Mouse (Mus musculus) liver, embryonic 14.5 days (tissue): ENCODE measurements around the gene Tmem82. TPM values are rescaled to one million over a fixed set of nuclear protein-coding genes. Genes with fewer than 3 reads are reported as not detected.

Experiments used
- ATAC-seq: fragments of 200-750 bp; cut with Nextera tagmentation; 2 replicates; pipeline ENCODE4 v1.8.0; 2017; ENCODE audit warnings: moderate number of reproducible peaks, mild to moderate bottlenecking, moderate library complexity; ENCODE audit not compliant: insufficient read depth
- DNase-seq, 3 experiments: peaks; one replicate each; pipeline ENCODE4 v3.0.0-alpha.2; 2012 to 2013; ENCODE audit warnings: low read depth in 3 of 3, low spot score in 3 of 3
- H3K27ac ChIP-seq: fragments of 300-500 bp; sonication (generic); 2 replicates; pipeline ENCODE4 v1.5.1; 2014; ENCODE audit warnings: moderate library complexity, mild to moderate bottlenecking, control low read depth, inconsistent platforms
- H3K27me3 ChIP-seq: fragments of 300-500 bp; sonication (generic); 2 replicates; pipeline ENCODE4 v1.6.1; 2014; ENCODE audit warnings: mild to moderate bottlenecking, low read length, moderate library complexity; ENCODE audit not compliant: control insufficient read depth, insufficient read depth
- H3K36me3 ChIP-seq: fragments of 300-500 bp; sonication (generic); replicated peaks from 2 replicates; pipeline ENCODE4 v1.6.1; 2014; ENCODE audit warnings: low read depth; ENCODE audit not compliant: control insufficient read depth, insufficient read depth
- H3K4me1 ChIP-seq, 2 experiments: fragments of 200-500 bp in 1 of 2; fragments of 300-500 bp in 1 of 2; sonication (generic) in 1 of 2; replicated peaks; 2 replicates each; pipeline ENCODE4 v1.6.1; 2012 to 2014; ENCODE audit warnings: antibody characterized with exemption in 1 of 2, inconsistent platforms in 1 of 2, low read length in 1 of 2; ENCODE audit not compliant: control insufficient read depth in 2 of 2, insufficient read depth in 2 of 2
- H3K4me2 ChIP-seq: fragments of 300-500 bp; sonication (generic); 2 replicates; pipeline ENCODE4 v1.6.1; 2014; ENCODE audit warnings: low read depth, mild to moderate bottlenecking, control low read depth, moderate library complexity
- H3K4me3 ChIP-seq, 2 experiments: fragments of 200-500 bp in 1 of 2; fragments of 300-500 bp in 1 of 2; sonication (generic) in 1 of 2; 2 replicates each; pipeline ENCODE4 v1.5.1; 2012 to 2014; ENCODE audit warnings: low read depth in 2 of 2, low read length in 2 of 2, mild to moderate bottlenecking in 2 of 2, control low read depth in 1 of 2, inconsistent platforms in 1 of 2, moderate library complexity in 1 of 2; ENCODE audit not compliant: insufficient read depth in 1 of 2
- H3K9ac ChIP-seq: fragments of 300-500 bp; sonication (generic); replicated peaks from 2 replicates; pipeline ENCODE4 v1.6.1; 2014; ENCODE audit warnings: mild to moderate bottlenecking, control low read depth, moderate library complexity
- H3K9me3 ChIP-seq: fragments of 300-500 bp; sonication (generic); 2 replicates; pipeline ENCODE4 v1.6.1; 2016; ENCODE audit warnings: low read length, mixed read lengths; ENCODE audit not compliant: control insufficient read depth
- CTCF ChIP-seq: IDR thresholded peaks from 2 replicates; pipeline ENCODE4 v1.5.1; 2016; ENCODE audit warnings: antibody characterized with exemption, low read depth, control low read depth
- EP300 ChIP-seq: IDR thresholded peaks from 2 replicates; pipeline ENCODE4 v1.6.1; 2016; ENCODE audit warnings: antibody characterized with exemption, low read depth
- WGBS: fragments of 180-500 bp; shearing (Covaris S2); extraction: QIAGEN DNeasy Blood & Tissue Kit; methylation state at CpG from one replicate; pipeline ENCODE4 v1.1.7; 2014; ENCODE audit not compliant: insufficient replicate concordance; 5-methylcytosine and 5-hydroxymethylcytosine counted together
- polyA plus RNA-seq, 2 experiments: library from polyadenylated mRNA; depleted of rRNA in 1 of 2; stranded (reverse) in 1 of 2; unstranded in 1 of 2; fragments of >200 nt; fragmentation: Nextera tagmentation in 1 of 2; extraction: Ambion mirVana in 1 of 2; gene quantifications; 2 replicates each; pipeline versions ENCODE4 v1.2.1 to v1.2.3; 2012 to 2014

Tmem82 gene
- polyA plus RNA-seq, 2 experiments, result 2.1 to 2.2 TPM

DNA sequence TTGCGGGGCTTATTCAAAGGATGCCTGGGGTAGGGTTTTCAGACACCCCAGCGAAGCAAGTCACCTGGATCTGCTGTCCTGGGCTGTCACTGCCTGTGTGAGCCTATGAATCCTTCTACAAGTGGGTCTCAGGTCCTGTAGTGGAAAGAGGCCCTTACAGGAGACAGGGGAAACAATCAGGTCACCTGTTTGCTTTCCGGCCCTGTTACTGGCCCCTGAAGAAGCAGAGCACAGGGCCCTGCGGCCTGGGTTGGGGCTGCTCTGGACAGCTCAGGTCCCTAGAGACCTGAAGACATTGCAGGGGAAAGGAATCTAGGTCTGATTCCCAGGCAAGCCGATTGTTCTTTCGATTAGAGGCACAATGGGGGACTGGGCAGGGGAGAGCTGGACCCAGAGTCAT lies 18.1 kb downstream of the Tmem82 start:
- TF ChIP-seq EP300 (no peak), CTCF (no peak)
- H3K27me3 ChIP-seq, result peaks cover 34% of the 10 kb centered on the region
- H3K9me3 ChIP-seq, result no peaks in the 10 kb centered on the region
- H3K27ac ChIP-seq, result no peak overlapping the region
- ATAC-seq (no peak), DNase-seq (no peak)
- 41% methylated on average over 6 of the region's 6 CpGs for WGBS
- no peaks in the 10 kb centered on the region for H3K4me1 ChIP-seq
- no peak overlapping the region for H3K4me3 ChIP-seq
- no peak overlapping the region for H3K4me2 ChIP-seq
- H3K9ac ChIP-seq, result no peak overlapping the region
- no peaks in the 10 kb centered on the region for H3K36me3 ChIP-seq

DNA sequence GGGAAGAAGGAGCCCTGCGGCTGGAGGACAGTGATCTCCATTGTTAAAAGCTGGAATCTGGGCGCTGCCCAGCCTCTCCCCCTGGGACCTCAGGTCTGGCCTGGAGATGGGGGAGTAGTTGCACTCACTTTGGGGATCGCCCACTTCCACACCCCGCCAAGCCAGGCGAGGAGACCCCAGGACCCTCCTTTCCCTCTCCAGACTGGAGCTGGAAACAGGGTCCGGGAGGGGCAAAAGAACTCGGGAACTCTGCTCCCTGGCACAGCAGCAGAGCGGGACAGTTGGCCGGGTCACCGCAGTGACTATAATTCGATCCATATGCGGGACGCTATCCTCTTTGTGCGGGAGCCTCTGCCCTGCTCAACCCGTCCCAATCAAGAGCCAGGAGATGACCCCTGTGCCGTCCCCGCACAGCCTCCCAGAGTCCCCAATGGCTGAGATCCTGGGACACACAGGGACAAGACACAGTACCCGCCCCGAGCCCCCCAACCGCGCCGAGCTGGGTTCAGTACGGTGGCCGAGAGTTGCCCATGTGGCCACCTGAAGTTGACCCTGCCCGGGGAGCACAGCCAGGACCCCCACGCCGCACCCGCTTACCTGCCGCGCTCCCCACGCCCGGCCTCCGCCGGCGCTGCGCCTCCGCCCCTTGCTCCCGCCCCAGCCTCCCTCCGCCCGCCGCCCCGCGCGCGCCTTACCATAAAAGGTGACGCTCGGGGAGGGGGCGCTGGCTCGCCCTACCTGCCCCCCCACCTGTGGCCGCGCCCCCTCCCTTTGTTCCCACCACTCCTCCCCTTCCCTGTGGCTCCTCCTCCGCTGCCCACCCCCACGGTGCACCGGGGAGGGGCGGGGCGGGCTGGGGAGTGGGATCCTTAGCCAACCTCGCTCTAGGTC lies 18.9 kb downstream of the Tmem82 start:
- no peak overlapping the region for H3K9ac ChIP-seq
- H3K4me1 ChIP-seq, result no peaks in the 10 kb centered on the region
- TF ChIP-seq CTCF (no peak), EP300 (no peak)
- H3K9me3 ChIP-seq, result no peaks in the 10 kb centered on the region
- ATAC-seq (no peak), DNase-seq (no peak)
- no peaks in the 10 kb centered on the region for H3K36me3 ChIP-seq
- H3K27me3 ChIP-seq, result peaks cover 34% of the 10 kb centered on the region
- H3K4me2 ChIP-seq, result peak overlapping the region; percentile 56
- H3K4me3 ChIP-seq, result peak overlapping the region; percentile 26 to 42
- 2% methylated on average over 55 of the region's 57 CpGs for WGBS
- H3K27ac ChIP-seq, result no peak overlapping the region

DNA sequence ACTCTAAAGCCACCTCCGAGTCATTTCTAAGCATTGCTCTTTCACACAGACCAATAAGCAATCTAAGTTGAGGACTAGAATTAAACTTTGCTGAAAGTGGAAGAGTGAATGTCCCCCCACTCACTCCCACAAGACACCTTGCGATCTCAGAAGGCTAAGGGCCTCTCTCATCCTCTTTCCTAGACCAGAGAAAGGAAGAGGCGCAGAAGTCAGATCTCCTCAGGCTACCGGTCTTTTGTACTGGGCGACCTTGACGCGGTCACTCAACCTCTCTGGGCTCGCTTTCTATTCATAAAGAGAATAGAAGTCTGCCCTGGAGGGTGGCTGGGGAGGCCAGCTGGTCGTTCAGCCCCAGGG lies 19.6 kb downstream of the Tmem82 start:
- ATAC-seq (no peak), DNase-seq (no peak)
- no peaks in the 10 kb centered on the region for H3K36me3 ChIP-seq
- no peak overlapping the region for H3K9ac ChIP-seq
- H3K27ac ChIP-seq, result no peak overlapping the region
- WGBS, result 1% methylated on average over 9 of the region's 9 CpGs
- H3K4me3 ChIP-seq, result peak overlapping the region in 1 of 2 experiments; percentile 42; a peak in 1 of 4 replicates
- TF ChIP-seq CTCF, result no peak
- no peaks in the 10 kb centered on the region for H3K9me3 ChIP-seq
- H3K4me2 ChIP-seq, result no peak overlapping the region; the same call in 1 of the 2 replicates
- no peaks in the 10 kb centered on the region for H3K4me1 ChIP-seq
- H3K27me3 ChIP-seq, result peaks cover 34% of the 10 kb centered on the region

DNA sequence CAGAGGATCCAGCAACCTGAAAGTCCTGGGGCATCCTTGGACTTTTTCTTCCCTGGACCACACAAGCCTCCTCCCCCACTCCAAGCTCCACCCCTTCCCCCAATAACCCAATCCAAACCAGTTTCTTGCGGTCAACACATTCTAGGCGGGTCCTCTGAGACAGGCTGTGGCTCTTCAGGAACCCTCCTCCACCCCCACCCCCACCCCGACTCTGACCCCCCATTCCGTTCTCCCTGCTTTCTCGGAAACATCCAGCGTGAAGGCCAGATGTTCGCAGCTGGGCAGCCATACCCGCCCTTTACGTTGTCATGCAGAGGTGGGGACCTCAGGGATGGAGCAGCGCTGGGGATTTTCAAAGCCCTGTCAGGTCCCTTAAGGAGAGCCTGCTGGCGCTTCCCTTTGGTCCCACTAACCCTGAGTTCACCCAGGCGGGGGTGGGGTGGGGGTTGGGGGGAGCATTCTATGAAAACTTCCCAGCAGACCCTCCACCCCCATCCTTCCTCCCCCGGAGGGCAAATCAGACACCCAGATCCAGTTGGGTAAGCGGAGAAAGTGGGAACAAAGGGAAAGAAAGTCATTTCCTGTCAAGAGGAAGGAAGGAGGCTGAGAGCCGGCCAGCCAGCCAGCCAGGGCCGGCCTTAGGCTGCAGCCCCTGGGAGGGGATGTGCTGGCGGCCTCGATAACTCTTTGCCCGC lies 20.1 kb downstream of the Tmem82 start:
- WGBS, result 4% methylated on average over 19 of the region's 19 CpGs
- Histone ChIP-seq H3K27me3 (peaks cover 34% of the 10 kb centered on the region), H3K27ac (no peak overlapping the region), H3K36me3 (no peaks in the 10 kb centered on the region), H3K4me2 (no peak overlapping the region), H3K9ac (no peak overlapping the region), H3K4me1 (no peaks in the 10 kb centered on the region), H3K9me3 (no peaks in the 10 kb centered on the region), H3K4me3 (no peak overlapping the region; a peak in 1 of 4 replicates)
- TF ChIP-seq CTCF (no peak), EP300 (no peak)
- no peak for DNase-seq
- no peak for ATAC-seq

DNA sequence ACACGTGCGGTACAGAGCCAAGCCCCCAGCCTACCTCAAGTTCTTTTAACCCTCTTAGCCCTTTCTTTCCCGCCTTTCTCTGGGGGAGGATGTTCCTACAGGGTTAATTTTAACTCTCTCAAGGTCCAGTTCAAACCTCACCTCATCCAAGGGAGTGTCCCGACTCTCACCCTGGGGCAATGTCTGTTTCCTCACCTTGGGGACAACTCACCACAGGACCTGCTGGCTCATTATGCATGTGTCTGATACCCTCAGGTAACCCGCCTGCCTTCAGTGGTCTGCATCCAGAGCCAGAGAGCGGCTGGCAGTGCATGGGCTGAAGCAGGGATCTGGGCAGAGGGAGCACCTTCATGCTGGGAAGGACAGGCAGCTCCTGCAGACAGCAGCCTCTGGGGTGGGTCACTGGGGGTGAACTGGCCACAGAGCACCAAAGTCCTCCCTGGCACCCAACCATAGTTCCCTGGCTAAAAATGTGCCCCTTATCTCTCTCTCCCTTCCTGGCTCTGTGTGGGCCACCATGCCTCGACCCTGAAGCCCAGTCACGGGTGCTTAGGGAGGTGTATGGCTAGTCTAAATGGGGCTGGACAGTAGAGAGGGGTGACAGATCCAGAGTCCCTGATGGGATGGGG lies 21.6 kb downstream of the Tmem82 start:
- Histone ChIP-seq H3K27me3 (peaks cover 34% of the 10 kb centered on the region), H3K36me3 (no peaks in the 10 kb centered on the region), H3K4me1 (no peaks in the 10 kb centered on the region), H3K4me2 (no peak overlapping the region), H3K4me3 (no peak overlapping the region), H3K9me3 (no peaks in the 10 kb centered on the region), H3K9ac (no peak overlapping the region), H3K27ac (no peak overlapping the region)
- DNase-seq (no peak), ATAC-seq (no peak)
- no peak for TF ChIP-seq EP300
- TF ChIP-seq CTCF, result no peak
- WGBS, result 62% methylated on average over 8 of the region's 8 CpGs
